Mouse (Mus musculus): Measurements from ENCODE around the gene Trappc5.

Trappc5 gene

GRCm38 (mm10) chr8:3676131-3676992 lies at the start of gene Trappc5:
Gene Trappc5, plus strand, starts transcription at chr8:3676299.
- DNase-seq (ENCODE audit: low read depth, low spot score) = peak; percentile 94

GRCm38 (mm10) chr8:3626971-3627370 lies 49.1 kb upstream of the Trappc5 start:
- DNase-seq (ENCODE audit: low read depth, low spot score) = no peak

- peak; percentile 66 for DNase-seq (ENCODE audit: low read depth, low spot score)
Observed at GRCm38 (mm10) chr8:3628014-3628413, 48.1 kb upstream of the Trappc5 start.

GRCm38 (mm10) chr8:3630647-3631477 lies 45.2 kb upstream of the Trappc5 start, which contains the start of gene Stxbp2:
Gene Stxbp2, plus strand, starts transcription at chr8:3630955.
- DNase-seq (ENCODE audit: low read depth, low spot score) = peak; percentile 91

- peak; percentile 27 for DNase-seq (ENCODE audit: low read depth, low spot score)
Observed at GRCm38 (mm10) chr8:3631478-3631875, 44.6 kb upstream of the Trappc5 start.

GRCm38 (mm10) chr8:3645804-3646203 lies 30.3 kb upstream of the Trappc5 start:
- peak; percentile 65 for DNase-seq (ENCODE audit: low read depth, low spot score)

- DNase-seq (ENCODE audit: low read depth, low spot score) = no peak
Observed at GRCm38 (mm10) chr8:3646824-3647531, 29.1 kb upstream of the Trappc5 start.

GRCm38 (mm10) chr8:3647561-3647960 lies 28.5 kb upstream of the Trappc5 start:
- no peak for DNase-seq (ENCODE audit: low read depth, low spot score)

GRCm38 (mm10) chr8:3648268-3648667 lies 27.8 kb upstream of the Trappc5 start:
- no peak for DNase-seq (ENCODE audit: low read depth, low spot score)

- DNase-seq (ENCODE audit: low read depth, low spot score) = no peak
Observed at GRCm38 (mm10) chr8:3648990-3649389, 27.1 kb upstream of the Trappc5 start.

- DNase-seq (ENCODE audit: low read depth, low spot score) = no peak
Observed at GRCm38 (mm10) chr8:3652845-3653244, 23.3 kb upstream of the Trappc5 start.

- DNase-seq (ENCODE audit: low read depth, low spot score) = no peak
Observed at GRCm38 (mm10) chr8:3654726-3655508, 21.2 kb upstream of the Trappc5 start.

GRCm38 (mm10) chr8:3655526-3655925 lies 20.6 kb upstream of the Trappc5 start, which contains the start of gene Retn:
Gene Retn, plus strand, starts transcription at chr8:3655770.
- no peak for DNase-seq (ENCODE audit: low read depth, low spot score)

GRCm38 (mm10) chr8:3656725-3657381 lies 19.2 kb upstream of the Trappc5 start:
- no peak for DNase-seq (ENCODE audit: low read depth, low spot score)

GRCm38 (mm10) chr8:3660889-3661288 lies 15.2 kb upstream of the Trappc5 start:
- no peak for DNase-seq (ENCODE audit: low read depth, low spot score)

- DNase-seq (ENCODE audit: low read depth, low spot score) = no peak
Observed at GRCm38 (mm10) chr8:3664405-3664804, 11.7 kb upstream of the Trappc5 start.

GRCm38 (mm10) chr8:3665507-3665906 lies 10.6 kb upstream of the Trappc5 start, which contains the start of gene Mcemp1:
Gene Mcemp1, plus strand, starts transcription at chr8:3665754.
- DNase-seq (ENCODE audit: low read depth, low spot score) = no peak

- peak; percentile 34 for DNase-seq (ENCODE audit: low read depth, low spot score)
Observed at GRCm38 (mm10) chr8:3670388-3670787, 5.7 kb upstream of the Trappc5 start.

- peak; percentile 82 for DNase-seq (ENCODE audit: low read depth, low spot score)
Observed at GRCm38 (mm10) chr8:3671980-3672491, 4.1 kb upstream of the Trappc5 start, which contains the start of gene Fcor. Gene Fcor, minus strand, starts transcription at chr8:3672362.

GRCm38 (mm10) chr8:3674671-3675070 lies 1.4 kb upstream of the Trappc5 start:
- no peak for DNase-seq (ENCODE audit: low read depth, low spot score)

All from CD4-positive helper T cell, adult 2 months (primary cell).